Mouse (Mus musculus): Measurements from ENCODE around the gene Ddc.

Gene Ddc

DNA sequence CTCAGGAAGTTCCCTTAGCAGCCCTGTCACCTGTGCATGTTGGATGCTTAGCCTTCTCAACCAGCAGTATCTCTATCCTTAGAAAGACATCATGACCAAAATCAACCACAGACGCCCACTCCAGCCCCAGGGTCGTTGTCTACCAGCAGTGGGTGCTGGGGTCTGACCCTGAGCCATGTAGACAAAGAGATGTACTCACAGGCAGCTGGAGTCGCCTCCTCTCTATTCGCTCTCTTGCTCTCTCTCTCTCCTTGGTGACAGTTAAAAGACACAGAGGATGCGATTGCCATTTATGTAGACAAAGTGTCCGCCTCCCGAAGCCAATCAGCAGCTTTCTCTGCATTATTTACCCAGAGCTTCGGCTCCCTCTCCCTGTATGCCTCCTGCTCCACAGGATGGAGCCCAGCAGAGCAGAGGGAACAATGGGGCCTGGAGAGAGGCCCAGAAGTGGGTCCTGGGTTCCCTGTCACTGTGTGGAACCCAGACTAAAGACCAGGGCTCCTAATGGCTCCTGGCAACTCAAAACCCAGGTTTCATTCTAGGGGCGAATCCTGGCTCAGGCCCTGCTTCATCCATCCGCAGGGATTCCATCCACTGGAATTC is 7.7 kb downstream of the Ddc start:
- Histone ChIP-seq H3K27me3 (ENCODE audit: control insufficient read depth, insufficient read depth, low read length, poor library complexity, severe bottlenecking) (no peaks in the 10 kb centered on the region), H3K36me3 (ENCODE audit: control insufficient read depth, insufficient read depth, low read length, poor library complexity, severe bottlenecking) (no peaks in the 10 kb centered on the region)
- no peak for DNase-seq (ENCODE audit: low read depth, low spot score)

DNA sequence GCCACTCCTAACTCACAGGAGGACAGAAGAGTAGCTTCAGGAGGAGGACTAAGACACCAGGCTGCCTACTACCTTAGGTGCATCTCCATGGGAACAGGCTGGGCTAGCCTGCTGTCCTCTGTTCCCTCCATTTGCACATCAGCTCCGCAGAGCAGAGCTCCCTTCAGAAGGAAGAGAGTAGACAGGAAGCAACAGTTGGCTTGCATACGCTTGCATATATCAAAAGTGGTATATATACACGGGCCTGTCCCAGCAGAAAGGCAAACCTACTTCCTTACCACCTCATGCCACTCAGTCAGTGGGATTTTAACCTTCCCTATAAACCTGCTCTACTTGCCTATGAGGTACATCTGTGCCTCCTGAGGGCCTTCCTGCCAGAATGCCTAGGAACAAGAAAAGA is 9.2 kb downstream of the Ddc start:
- H3K36me3 ChIP-seq (ENCODE audit: control insufficient read depth, insufficient read depth, low read length, poor library complexity, severe bottlenecking) = no peaks in the 10 kb centered on the region

GRCm38 (mm10) chr11:11888051-11888450 is 9.9 kb downstream of the Ddc start:
- DNase-seq (ENCODE audit: low read depth, low spot score) = no peak
- Histone ChIP-seq H3K27me3 (ENCODE audit: control insufficient read depth, insufficient read depth, low read length, poor library complexity, severe bottlenecking) (no peaks in the 10 kb centered on the region), H3K36me3 (ENCODE audit: control insufficient read depth, insufficient read depth, low read length, poor library complexity, severe bottlenecking) (no peaks in the 10 kb centered on the region)

More for the DNA sequence above, 9.2 kb downstream of the Ddc start:
- no peak for DNase-seq (ENCODE audit: low read depth, low spot score)
- no peaks in the 10 kb centered on the region for H3K27me3 ChIP-seq (ENCODE audit: control insufficient read depth, insufficient read depth, low read length, poor library complexity, severe bottlenecking)

GRCm38 (mm10) chr11:11886403-11886998 is 11.4 kb downstream of the Ddc start:
- Histone ChIP-seq H3K36me3 (ENCODE audit: control insufficient read depth, insufficient read depth, low read length, poor library complexity, severe bottlenecking) (no peaks in the 10 kb centered on the region), H3K27me3 (ENCODE audit: control insufficient read depth, insufficient read depth, low read length, poor library complexity, severe bottlenecking) (no peaks in the 10 kb centered on the region)
- peak; percentile 42 for DNase-seq (ENCODE audit: low read depth, low spot score)

DNA sequence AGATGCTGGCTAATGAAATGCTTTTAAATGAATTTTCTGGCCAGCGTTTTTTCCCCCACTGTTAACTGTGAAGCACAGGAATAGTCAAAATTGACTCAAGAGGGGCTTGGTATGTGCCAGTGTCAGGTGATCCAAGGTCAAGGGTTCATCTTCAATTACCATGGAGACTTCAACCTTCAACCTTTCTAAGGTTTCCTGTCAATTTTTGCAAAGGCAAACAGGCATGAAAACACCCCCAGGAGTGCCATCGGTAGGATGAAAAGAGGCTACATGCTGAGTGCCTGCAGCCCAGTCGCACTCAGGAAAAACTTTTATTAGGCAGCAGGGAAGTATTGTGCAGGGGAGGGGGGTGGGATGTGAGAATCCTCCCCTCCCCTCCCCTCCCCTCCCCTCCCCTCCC is 12.0 kb downstream of the Ddc start:
- H3K27me3 ChIP-seq (ENCODE audit: control insufficient read depth, insufficient read depth, low read length, poor library complexity, severe bottlenecking) = no peaks in the 10 kb centered on the region

GRCm38 (mm10) chr11:11885246-11885643 is 12.7 kb downstream of the Ddc start:
- Histone ChIP-seq H3K27me3 (ENCODE audit: control insufficient read depth, insufficient read depth, low read length, poor library complexity, severe bottlenecking) (no peaks in the 10 kb centered on the region), H3K36me3 (ENCODE audit: control insufficient read depth, insufficient read depth, low read length, poor library complexity, severe bottlenecking) (no peaks in the 10 kb centered on the region)
- DNase-seq (ENCODE audit: low read depth, low spot score) = no peak

More for the DNA sequence above, 12.0 kb downstream of the Ddc start:
- DNase-seq (ENCODE audit: low read depth, low spot score) = no peak
- H3K36me3 ChIP-seq (ENCODE audit: control insufficient read depth, insufficient read depth, low read length, poor library complexity, severe bottlenecking) = no peaks in the 10 kb centered on the region

GRCm38 (mm10) chr11:11884533-11885245 is 13.3 kb downstream of the Ddc start:
- H3K27me3 ChIP-seq (ENCODE audit: control insufficient read depth, insufficient read depth, low read length, poor library complexity, severe bottlenecking) = no peaks in the 10 kb centered on the region
- no peaks in the 10 kb centered on the region for H3K36me3 ChIP-seq (ENCODE audit: control insufficient read depth, insufficient read depth, low read length, poor library complexity, severe bottlenecking)
- DNase-seq (ENCODE audit: low read depth, low spot score) = no peak

DNA sequence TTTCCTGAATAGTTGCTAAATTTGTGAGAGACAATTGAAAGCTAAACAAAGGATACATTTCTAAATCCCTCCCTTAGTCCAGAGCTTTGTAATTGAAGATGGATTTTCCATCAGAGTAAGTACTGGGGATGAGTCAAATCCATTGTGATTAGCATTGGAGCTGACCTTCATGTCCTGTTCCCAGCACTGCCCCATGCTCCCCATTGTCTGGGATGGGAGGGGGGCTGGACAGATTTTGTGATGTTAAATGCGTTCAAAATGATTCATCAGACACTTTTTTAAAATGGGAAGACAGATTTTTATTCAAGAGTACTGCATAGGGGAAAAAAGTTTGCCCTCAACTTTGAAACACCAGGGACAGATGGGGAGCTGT is 16.2 kb downstream of the Ddc start:
- no peak for DNase-seq (ENCODE audit: low read depth, low spot score)

GRCm38 (mm10) chr11:11881026-11881782 is 16.7 kb downstream of the Ddc start:
- no peaks in the 10 kb centered on the region for H3K36me3 ChIP-seq (ENCODE audit: control insufficient read depth, insufficient read depth, low read length, poor library complexity, severe bottlenecking)
- no peaks in the 10 kb centered on the region for H3K27me3 ChIP-seq (ENCODE audit: control insufficient read depth, insufficient read depth, low read length, poor library complexity, severe bottlenecking)
- DNase-seq (ENCODE audit: low read depth, low spot score) = no peak

More for the DNA sequence above, 16.2 kb downstream of the Ddc start:
- H3K27me3 ChIP-seq (ENCODE audit: control insufficient read depth, insufficient read depth, low read length, poor library complexity, severe bottlenecking) = no peaks in the 10 kb centered on the region
- no peaks in the 10 kb centered on the region for H3K36me3 ChIP-seq (ENCODE audit: control insufficient read depth, insufficient read depth, low read length, poor library complexity, severe bottlenecking)

DNA sequence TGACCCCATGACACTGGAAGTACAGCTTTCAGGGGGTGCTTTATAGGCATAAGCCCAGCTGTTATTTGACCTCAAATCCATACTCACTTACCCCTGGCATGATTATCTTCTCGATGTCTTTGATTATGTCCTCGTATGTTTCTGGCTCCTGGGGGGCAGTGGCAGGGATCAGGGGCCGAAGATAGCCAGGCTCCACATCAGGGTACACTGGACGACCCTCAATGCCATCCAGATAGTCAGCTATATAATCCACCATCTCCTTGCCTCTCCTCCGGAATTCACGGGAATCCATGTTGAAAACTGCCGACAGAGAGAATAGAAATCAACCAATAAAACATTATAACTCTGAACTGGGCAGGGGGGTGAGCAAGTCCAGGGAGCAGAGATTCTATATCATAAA is 17.6 kb downstream of the Ddc start:
- H3K36me3 ChIP-seq (ENCODE audit: control insufficient read depth, insufficient read depth, low read length, poor library complexity, severe bottlenecking) = no peaks in the 10 kb centered on the region
- DNase-seq (ENCODE audit: low read depth, low spot score) = no peak
- H3K27me3 ChIP-seq (ENCODE audit: control insufficient read depth, insufficient read depth, low read length, poor library complexity, severe bottlenecking) = no peaks in the 10 kb centered on the region

- H3K36me3 ChIP-seq (ENCODE audit: control insufficient read depth, insufficient read depth, low read length, poor library complexity, severe bottlenecking) = no peaks in the 10 kb centered on the region
- H3K27me3 ChIP-seq (ENCODE audit: control insufficient read depth, insufficient read depth, low read length, poor library complexity, severe bottlenecking) = no peaks in the 10 kb centered on the region
- no peak for DNase-seq (ENCODE audit: low read depth, low spot score)
Observed at GRCm38 (mm10) chr11:11879699-11880002, 18.3 kb downstream of the Ddc start.

GRCm38 (mm10) chr11:11878981-11879698 is 18.8 kb downstream of the Ddc start:
- no peaks in the 10 kb centered on the region for H3K36me3 ChIP-seq (ENCODE audit: control insufficient read depth, insufficient read depth, low read length, poor library complexity, severe bottlenecking)
- no peak for DNase-seq (ENCODE audit: low read depth, low spot score)
- H3K27me3 ChIP-seq (ENCODE audit: control insufficient read depth, insufficient read depth, low read length, poor library complexity, severe bottlenecking) = no peaks in the 10 kb centered on the region

DNA sequence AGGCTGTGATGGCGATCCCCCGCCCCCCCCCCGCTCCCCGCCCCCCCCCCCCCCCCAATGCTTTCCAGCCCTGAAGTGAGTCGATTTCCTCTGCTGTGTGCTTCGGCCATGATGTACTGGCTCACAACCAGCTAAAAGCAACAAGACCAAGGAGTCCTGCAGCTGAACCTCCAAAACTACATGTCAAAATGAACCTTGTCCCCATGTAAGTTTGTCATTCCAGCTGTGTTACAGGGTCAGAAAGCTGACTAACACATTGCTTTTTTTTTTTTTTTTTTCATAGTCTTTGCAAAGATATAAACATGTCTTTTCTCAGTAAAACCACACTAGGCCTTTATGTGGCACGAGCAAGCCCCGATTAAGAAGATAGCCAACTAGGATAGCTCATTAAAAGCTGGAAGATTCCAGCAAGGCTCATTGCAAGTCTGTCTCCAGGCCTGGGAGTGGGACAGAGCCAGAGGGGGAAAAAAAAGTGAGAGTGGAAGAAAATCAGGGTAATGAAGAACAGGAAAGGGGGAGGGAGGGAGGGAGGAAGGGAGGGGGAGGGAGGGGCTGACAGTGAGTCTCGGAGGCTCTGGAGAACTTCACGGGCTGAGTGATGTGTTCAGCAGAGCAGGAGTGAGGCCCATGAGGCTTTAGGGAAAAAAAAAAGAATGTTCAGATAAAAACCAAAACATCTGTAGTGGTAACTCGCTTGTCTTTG is 19.5 kb downstream of the Ddc start:
- no peaks in the 10 kb centered on the region for H3K36me3 ChIP-seq (ENCODE audit: control insufficient read depth, insufficient read depth, low read length, poor library complexity, severe bottlenecking)
- no peaks in the 10 kb centered on the region for H3K27me3 ChIP-seq (ENCODE audit: control insufficient read depth, insufficient read depth, low read length, poor library complexity, severe bottlenecking)
- no peak for DNase-seq (ENCODE audit: low read depth, low spot score)

DNA sequence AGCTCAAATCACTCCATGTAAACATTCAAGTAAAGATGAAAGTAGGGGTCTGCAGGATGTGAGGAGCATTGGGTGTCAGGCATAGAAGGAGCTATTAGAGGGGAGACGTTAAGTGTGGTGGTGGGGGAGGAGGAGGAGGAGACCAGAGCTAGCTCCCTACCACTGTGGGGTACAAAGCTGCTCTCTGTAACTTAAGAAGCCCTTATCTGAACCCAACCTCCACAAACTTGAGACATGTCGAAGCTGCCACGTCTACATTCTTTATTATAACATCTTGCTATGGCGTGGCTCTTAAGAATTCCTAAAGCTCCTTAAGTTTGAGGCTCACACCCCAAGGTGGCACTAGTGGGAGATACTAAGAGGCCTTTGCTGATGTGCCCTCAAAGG is 20.1 kb downstream of the Ddc start:
- no peak for DNase-seq (ENCODE audit: low read depth, low spot score)
- Histone ChIP-seq H3K36me3 (ENCODE audit: control insufficient read depth, insufficient read depth, low read length, poor library complexity, severe bottlenecking) (no peaks in the 10 kb centered on the region), H3K27me3 (ENCODE audit: control insufficient read depth, insufficient read depth, low read length, poor library complexity, severe bottlenecking) (no peaks in the 10 kb centered on the region)
